Mouse (Mus musculus) midbrain, embryonic 12.5 days (tissue): ENCODE measurements around the gene Nup160. TPM values are rescaled to one million over a fixed set of nuclear protein-coding genes. Genes with fewer than 3 reads are reported as not detected.

Experiments used
- ATAC-seq: fragments of 200-750 bp; cut with Nextera tagmentation; 2 replicates; pipeline ENCODE4 v1.8.0; 2017; ENCODE audit warnings: low read depth, moderate TSS enrichment, moderate library complexity; ENCODE audit not compliant: low FRiP score
- H3K27ac ChIP-seq: fragments of 300-500 bp; sonication (generic); replicated peaks from 2 replicates; pipeline ENCODE4 v1.5.1; 2016; ENCODE audit warnings: mild to moderate bottlenecking
- H3K27me3 ChIP-seq: fragments of 300-500 bp; sonication (generic); 2 replicates; pipeline ENCODE4 v1.6.1; 2016; ENCODE audit warnings: mild to moderate bottlenecking
- H3K36me3 ChIP-seq: fragments of 300-500 bp; sonication (generic); 2 replicates; pipeline ENCODE4 v1.6.1; 2016
- H3K4me1 ChIP-seq: fragments of 300-500 bp; sonication (generic); 2 replicates; pipeline ENCODE4 v1.6.1; 2016
- H3K4me2 ChIP-seq: fragments of 300-500 bp; sonication (generic); replicated peaks from 2 replicates; pipeline ENCODE4 v1.6.1; 2016; ENCODE audit warnings: mild to moderate bottlenecking, moderate library complexity
- H3K4me3 ChIP-seq: fragments of 300-500 bp; sonication (generic); 2 replicates; pipeline ENCODE4 v1.5.1; 2016; ENCODE audit warnings: mild to moderate bottlenecking
- H3K9ac ChIP-seq: fragments of 300-500 bp; sonication (generic); replicated peaks from 2 replicates; pipeline ENCODE4 v1.6.1; 2016; ENCODE audit warnings: mild to moderate bottlenecking, moderate library complexity
- H3K9me3 ChIP-seq: fragments of 300-500 bp; sonication (generic); 2 replicates; pipeline ENCODE4 v1.6.1; 2016; ENCODE audit warnings: mild to moderate bottlenecking
- WGBS: fragments of 180-500 bp; shearing (Covaris S2); methylation state at CpG from one replicate; pipeline ENCODE4 v1.1.7; 2016; 5-methylcytosine and 5-hydroxymethylcytosine counted together
- polyA plus RNA-seq: library from polyadenylated mRNA; unstranded; fragments of >200 nt; fragmentation: Nextera tagmentation; extraction: Ambion mirVana; gene quantifications from 2 replicates; pipeline ENCODE4 v1.2.1, GENCODE M21; 2016

Gene Nup160
- polyA plus RNA-seq, 1 experiment from 2014 or later: 47.8 TPM

DNA sequence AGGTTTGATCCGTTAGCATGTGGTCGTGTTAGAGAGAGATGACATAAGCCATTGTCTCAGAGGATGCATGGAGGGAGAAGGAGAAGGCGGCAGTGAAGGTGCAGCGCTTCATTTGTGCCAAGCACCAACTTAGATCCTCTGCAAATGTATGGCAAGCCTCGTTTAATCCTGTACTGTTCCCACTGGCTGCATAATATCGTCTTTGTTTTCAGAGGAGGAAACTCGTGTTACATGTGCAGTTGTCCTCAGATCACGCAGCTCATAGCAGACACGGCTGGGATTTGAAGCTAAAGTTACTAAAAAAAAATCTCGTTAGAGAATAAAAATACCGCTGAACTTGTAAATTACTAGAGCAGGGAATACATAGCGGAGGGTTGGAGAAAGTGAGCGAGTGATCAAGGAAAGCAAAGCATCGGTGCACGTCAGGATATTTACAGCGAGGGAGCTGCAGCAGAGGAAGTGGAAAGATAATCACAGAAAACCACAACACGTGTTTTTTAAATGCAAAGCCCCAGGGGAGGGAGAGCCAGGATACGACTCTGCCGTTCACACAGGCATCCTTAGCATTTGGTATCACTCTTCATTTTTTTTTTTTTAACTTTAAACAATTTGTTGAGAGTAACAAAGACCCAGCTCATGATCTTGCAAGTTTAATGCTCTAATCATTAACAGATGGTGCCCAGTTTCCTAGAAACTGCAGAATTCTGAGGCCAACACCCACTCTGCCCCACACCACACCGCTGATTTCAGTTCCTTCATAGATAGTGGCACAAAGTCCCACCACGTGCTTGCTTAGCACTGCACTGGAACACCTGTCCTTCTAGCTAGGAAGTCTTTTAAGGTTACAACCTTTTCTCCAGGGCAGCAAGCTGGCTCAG lies 9.4 kb upstream of the Nup160 start:
- Histone ChIP-seq H3K27ac (no peak overlapping the region), H3K4me3 (no peak overlapping the region), H3K9ac (peak overlapping the region; percentile 34; the same call in 1 of the 2 replicates), H3K9me3 (no peaks in the 10 kb centered on the region; the same call in 1 of the 2 replicates), H3K4me2 (no peak overlapping the region), H3K27me3 (no peaks in the 10 kb centered on the region), H3K36me3 (no peaks in the 10 kb centered on the region), H3K4me1 (no peaks in the 10 kb centered on the region)
- 54% methylated on average over 21 of the region's 21 CpGs for WGBS
- no peak for ATAC-seq

- Histone ChIP-seq H3K27me3 (no peaks in the 10 kb centered on the region), H3K4me3 (no peak overlapping the region), H3K27ac (no peak overlapping the region), H3K9ac (no peak overlapping the region), H3K4me1 (no peaks in the 10 kb centered on the region), H3K36me3 (no peaks in the 10 kb centered on the region), H3K4me2 (no peak overlapping the region), H3K9me3 (no peaks in the 10 kb centered on the region; the same call in 1 of the 2 replicates)
- WGBS: 90% methylated on average over 6 of the region's 6 CpGs
- no peak for ATAC-seq
These were observed 6.7 kb upstream of the Nup160 start for GRCm38 (mm10) chr2:90670343-90670742.

DNA sequence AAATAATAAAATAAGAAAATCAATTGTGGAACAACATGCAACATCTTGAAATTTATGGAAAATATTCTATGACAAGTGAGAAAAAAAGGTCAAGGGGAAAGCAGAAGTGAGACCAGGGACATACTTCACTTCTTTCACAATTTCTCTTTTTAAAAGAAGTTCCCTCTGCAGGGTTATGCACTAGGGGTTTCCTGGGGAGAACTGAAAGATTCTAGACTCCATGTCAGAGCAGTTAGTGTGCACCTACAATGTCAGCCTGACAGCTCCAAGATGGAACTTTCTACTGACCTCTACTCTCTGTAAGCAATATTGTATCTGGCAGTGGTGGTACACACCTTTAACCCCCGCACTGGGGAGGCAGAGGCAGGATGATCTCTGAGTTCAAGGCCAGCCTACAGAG lies 3.7 kb upstream of the Nup160 start:
- Histone ChIP-seq H3K27me3 (no peaks in the 10 kb centered on the region), H3K4me1 (no peaks in the 10 kb centered on the region), H3K27ac (no peak overlapping the region), H3K4me3 (no peak overlapping the region), H3K9me3 (no peaks in the 10 kb centered on the region; the same call in 1 of the 2 replicates), H3K36me3 (no peaks in the 10 kb centered on the region), H3K9ac (no peak overlapping the region), H3K4me2 (no peak overlapping the region)
- no peak for ATAC-seq
- 97% methylated on average over 1 of the region's 1 CpGs for WGBS

DNA sequence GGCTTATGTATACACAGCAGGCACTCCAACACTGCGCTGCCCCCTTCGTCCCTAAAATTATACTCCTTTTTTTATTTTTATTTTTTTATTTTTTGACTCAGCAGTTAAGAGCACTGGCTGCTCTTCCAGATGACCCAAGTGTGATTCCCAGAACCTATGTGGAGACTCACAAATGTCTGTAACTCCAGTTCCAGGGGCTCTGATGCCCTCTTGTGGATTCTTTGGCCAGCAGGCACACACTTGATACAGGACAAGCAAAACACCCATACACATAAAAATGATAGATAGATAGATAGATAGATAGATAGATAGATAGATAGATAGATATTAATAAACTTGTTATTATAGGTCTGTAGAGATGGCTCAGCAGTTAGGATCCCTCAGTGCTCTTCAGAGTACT lies 2.5 kb upstream of the Nup160 start:
- H3K9ac ChIP-seq: no peak overlapping the region
- H3K9me3 ChIP-seq: no peaks in the 10 kb centered on the region; the same call in 1 of the 2 replicates
- H3K27ac ChIP-seq: no peak overlapping the region
- H3K4me3 ChIP-seq: no peak overlapping the region
- no peaks in the 10 kb centered on the region for H3K4me1 ChIP-seq
- 89% methylated on average over 2 of the region's 2 CpGs for WGBS
- H3K27me3 ChIP-seq: no peaks in the 10 kb centered on the region
- no peak overlapping the region for H3K4me2 ChIP-seq
- ATAC-seq: no peak
- no peaks in the 10 kb centered on the region for H3K36me3 ChIP-seq

GRCm38 (mm10) chr2:90675488-90675887 lies 1.5 kb upstream of the Nup160 start:
- no peak overlapping the region for H3K9ac ChIP-seq
- 94% methylated on average over 2 of the region's 2 CpGs for WGBS
- H3K27me3 ChIP-seq: no peaks in the 10 kb centered on the region
- peaks cover 6% of the 10 kb centered on the region for H3K4me1 ChIP-seq
- H3K36me3 ChIP-seq: no peaks in the 10 kb centered on the region
- no peak overlapping the region for H3K27ac ChIP-seq
- no peak overlapping the region for H3K4me3 ChIP-seq
- ATAC-seq: no peak
- no peaks in the 10 kb centered on the region for H3K9me3 ChIP-seq
- H3K4me2 ChIP-seq: no peak overlapping the region

DNA sequence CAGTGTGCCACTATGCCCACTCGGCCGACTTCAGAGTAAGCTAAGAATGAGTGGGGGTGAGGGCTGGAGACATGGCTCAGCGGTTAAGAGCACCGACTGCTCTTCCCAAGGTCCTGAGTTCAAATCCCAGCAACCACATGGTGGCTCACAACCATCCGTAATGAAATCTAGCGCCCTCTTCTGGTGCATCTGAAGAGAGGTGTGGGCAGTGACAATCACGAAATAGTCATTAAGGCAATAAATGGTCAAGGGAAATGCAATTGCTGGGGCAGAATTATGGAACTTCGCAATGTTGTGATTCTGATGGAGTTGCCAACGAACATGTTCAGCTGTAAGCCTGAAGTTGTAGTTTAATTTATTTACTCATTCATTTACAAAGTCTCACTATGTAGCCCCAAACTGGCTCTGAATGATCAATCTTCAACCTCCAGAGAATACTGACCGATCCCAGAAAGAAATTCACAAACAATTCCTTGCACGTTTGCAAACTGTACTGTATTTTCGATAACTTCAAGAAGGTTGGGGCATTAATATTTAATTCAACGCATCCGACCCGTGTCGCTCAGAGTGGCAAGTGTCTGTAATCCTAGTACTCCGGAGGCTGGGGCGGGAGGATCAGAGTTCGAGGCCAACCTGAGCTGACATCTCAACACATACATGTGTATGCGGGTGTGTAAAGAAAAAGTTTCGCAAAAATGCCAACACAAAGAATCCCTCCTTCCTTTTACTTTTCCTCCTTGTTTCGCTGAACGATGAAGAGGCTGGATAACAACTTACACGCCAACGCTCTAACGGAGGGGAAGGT lies 1.4 kb downstream of the Nup160 start:
- Histone ChIP-seq H3K4me2 (peak overlapping the region; percentile 90), H3K36me3 (peaks cover under 1% of the 10 kb centered on the region; the same call in 1 of the 2 replicates), H3K27me3 (no peaks in the 10 kb centered on the region), H3K9me3 (no peaks in the 10 kb centered on the region), H3K4me3 (peak overlapping the region; percentile 91), H3K9ac (peak overlapping the region; percentile 79), H3K4me1 (peaks cover 14% of the 10 kb centered on the region), H3K27ac (peak overlapping the region; percentile 94)
- ATAC-seq: peak; percentile 63
- 32% methylated on average over 26 of the region's 26 CpGs for WGBS

DNA sequence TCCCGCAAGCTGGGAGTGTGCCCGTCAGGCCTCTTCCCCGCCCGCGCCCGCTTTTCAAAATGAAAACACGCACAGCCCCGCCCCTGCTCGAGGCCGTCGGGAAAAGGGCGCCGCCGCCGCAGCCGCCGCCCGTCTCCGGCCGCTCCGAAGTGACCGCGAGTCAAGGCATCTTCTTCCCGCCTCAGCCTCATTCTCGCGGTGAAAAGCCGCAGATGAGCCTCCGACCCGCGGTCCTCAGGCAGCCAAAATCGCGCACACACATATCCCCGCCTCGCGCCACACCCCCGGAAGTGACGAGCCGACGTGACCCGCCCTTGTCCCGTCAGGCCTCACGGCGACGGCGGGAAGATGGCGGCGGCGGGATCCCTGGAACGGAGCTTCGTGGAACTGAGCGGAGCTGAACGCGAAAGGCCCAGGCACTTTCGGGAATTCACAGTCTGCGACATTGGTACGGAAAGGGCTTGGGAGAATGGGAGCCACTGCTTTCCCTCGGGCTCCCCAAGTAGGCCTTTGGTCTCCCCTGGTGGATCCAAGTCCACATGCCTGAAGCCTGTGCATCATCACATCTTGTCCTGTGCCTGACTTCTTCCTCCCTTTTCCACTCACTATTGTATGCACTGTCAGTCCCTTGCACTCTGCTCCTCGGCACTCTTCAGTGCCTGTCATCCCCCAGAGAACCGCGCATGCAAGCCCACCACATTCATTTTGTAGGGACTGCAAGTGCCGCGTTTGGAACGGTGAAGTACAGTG lies 2.2 kb downstream of the Nup160 start:
- H3K4me1 ChIP-seq: peaks cover 14% of the 10 kb centered on the region
- H3K9me3 ChIP-seq: no peaks in the 10 kb centered on the region
- H3K27ac ChIP-seq: peak overlapping the region; percentile 94
- under 1% methylated on average over 63 of the region's 63 CpGs for WGBS
- ATAC-seq: peak; percentile 97
- H3K36me3 ChIP-seq: peaks cover 7% of the 10 kb centered on the region
- H3K4me3 ChIP-seq: peak overlapping the region; percentile 91
- peak overlapping the region; percentile 90 for H3K4me2 ChIP-seq
- peak overlapping the region; percentile 79 for H3K9ac ChIP-seq
- no peaks in the 10 kb centered on the region for H3K27me3 ChIP-seq

GRCm38 (mm10) chr2:90700943-90701342 lies 23.9 kb downstream of the Nup160 start:
- H3K9ac ChIP-seq: no peak overlapping the region
- H3K27me3 ChIP-seq: no peaks in the 10 kb centered on the region
- H3K4me2 ChIP-seq: no peak overlapping the region
- no peaks in the 10 kb centered on the region for H3K4me1 ChIP-seq
- 94% methylated on average over 4 of the region's 4 CpGs for WGBS
- no peaks in the 10 kb centered on the region for H3K9me3 ChIP-seq
- ATAC-seq: no peak
- H3K36me3 ChIP-seq: peaks cover 93% of the 10 kb centered on the region
- no peak overlapping the region for H3K27ac ChIP-seq
- H3K4me3 ChIP-seq: no peak overlapping the region

DNA sequence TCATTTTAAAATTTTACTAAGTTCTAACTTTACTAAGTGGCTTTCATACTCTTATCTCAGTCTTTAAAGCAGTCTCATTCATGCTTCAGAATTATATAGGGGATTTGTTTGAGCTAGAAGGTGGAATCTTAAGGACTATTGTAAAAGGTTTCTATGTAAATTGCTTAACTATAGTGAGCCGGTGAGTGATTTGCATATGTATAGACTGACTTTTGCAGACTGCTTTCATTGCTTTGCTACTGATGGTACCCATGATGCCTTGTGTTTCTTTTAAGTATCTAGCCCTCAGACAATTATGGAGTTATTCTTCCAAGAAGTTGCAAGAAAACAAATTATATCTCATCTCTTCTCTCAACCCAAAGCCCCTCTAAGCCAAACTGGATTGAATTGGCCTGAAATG lies 31.5 kb downstream of the Nup160 start:
- Histone ChIP-seq H3K4me2 (no peak overlapping the region), H3K36me3 (peaks cover 82% of the 10 kb centered on the region), H3K9me3 (no peaks in the 10 kb centered on the region), H3K27me3 (no peaks in the 10 kb centered on the region), H3K4me3 (no peak overlapping the region), H3K9ac (no peak overlapping the region), H3K4me1 (peaks cover 6% of the 10 kb centered on the region; the same call in 1 of the 2 replicates), H3K27ac (no peak overlapping the region)
- ATAC-seq: no peak
- 22% methylated on average over 1 of the region's 1 CpGs for WGBS

DNA sequence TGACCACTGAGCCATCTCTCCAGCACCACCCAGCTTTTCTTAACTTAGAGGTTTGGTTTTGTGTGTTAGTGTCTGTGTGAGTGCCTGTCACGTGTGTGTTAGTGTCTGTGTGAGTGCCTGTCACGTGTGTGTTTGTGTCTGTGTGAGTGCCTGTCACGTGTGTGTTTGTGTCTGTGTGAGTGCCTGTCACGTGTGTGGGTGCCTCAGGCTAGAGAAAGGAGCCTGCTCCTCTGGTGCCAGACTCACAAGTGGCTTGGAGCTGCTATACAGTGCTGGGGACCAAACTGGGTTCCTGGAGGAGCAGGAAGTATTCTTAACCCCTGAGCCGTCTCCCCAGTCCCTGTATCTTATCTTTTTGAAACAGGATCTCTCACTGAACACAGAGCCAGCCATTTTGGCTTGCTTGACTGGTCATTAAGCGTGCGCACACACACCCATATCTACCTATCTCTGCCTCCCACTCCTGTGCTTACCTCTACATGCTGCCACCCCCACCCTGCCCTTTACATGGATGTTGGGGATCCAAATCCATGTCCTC lies 38.6 kb downstream of the Nup160 start:
- H3K4me1 ChIP-seq: no peaks in the 10 kb centered on the region
- peaks cover 66% of the 10 kb centered on the region for H3K36me3 ChIP-seq
- H3K9ac ChIP-seq: no peak overlapping the region
- H3K4me2 ChIP-seq: no peak overlapping the region
- no peak overlapping the region for H3K27ac ChIP-seq
- 89% methylated on average over 7 of the region's 7 CpGs for WGBS
- H3K4me3 ChIP-seq: no peak overlapping the region
- no peaks in the 10 kb centered on the region for H3K27me3 ChIP-seq
- ATAC-seq: no peak
- H3K9me3 ChIP-seq: no peaks in the 10 kb centered on the region

- no peak overlapping the region for H3K4me3 ChIP-seq
- ATAC-seq: no peak
- H3K4me1 ChIP-seq: no peaks in the 10 kb centered on the region
- no peak overlapping the region for H3K4me2 ChIP-seq
- WGBS: 92% methylated on average over 4 of the region's 4 CpGs
- H3K27ac ChIP-seq: no peak overlapping the region
- no peak overlapping the region for H3K9ac ChIP-seq
- H3K9me3 ChIP-seq: no peaks in the 10 kb centered on the region
- H3K36me3 ChIP-seq: peaks cover 68% of the 10 kb centered on the region
- no peaks in the 10 kb centered on the region for H3K27me3 ChIP-seq
These were observed 40.4 kb downstream of the Nup160 start for GRCm38 (mm10) chr2:90717366-90717765.
